Mouse (Mus musculus): ENCODE measurements around the gene Parp16. TPM values are rescaled to one million over a fixed set of nuclear protein-coding genes. Genes with fewer than 3 reads are reported as not detected.
"Not testable (repeated sequence)": the region's sequence is repeated elsewhere in the genome, so short reads cannot be mapped to it uniquely, and the experiment has no call there.

The Parp16 gene
- polyA plus RNA-seq, 1 experiment, result 7.1 TPM

DNA sequence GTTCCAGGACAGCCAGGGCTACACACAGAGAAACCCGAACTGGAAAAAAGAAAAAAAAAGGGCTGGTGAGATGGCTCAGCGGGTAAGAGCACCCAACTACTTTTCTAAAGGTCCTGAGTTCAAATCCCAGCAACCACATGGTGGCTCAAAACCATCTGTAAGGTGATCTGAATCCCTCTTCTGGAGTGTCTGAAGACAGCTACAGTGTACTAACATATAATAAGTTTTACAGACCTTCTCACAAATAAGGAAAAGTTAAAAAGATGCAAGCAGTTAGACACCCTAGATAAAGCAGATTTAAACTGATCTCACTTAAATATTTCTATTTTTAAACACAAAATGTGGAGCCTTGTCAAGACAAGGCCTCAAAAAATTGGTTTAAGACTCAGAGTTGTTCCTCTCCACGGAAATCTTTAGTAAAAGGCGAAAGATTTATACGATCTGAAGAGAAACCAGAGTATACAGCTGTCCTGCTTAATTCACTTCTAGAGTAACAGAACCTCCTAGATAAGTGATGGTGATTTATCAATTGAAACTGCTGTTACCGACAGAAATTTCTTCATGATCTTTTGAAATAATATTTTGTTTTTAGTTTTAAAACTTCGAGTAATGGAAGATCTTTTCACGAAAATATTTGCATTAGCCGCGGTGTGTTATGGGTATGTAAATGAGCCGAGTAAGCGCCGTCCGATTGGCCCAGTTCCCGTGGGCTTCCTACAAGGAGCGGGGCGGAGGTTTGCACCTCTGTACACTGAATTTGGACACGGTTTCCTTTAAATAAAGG lies 6.4 kb downstream of the Parp16 start:
- Histone ChIP-seq H3K4me3 (ENCODE audit: low read depth, low read length) (peak overlapping the region; percentile 29), H3K4me1 (ENCODE audit: control insufficient read depth, insufficient read depth, low read length) (peaks cover 4% of the 10 kb centered on the region), H3K9me3 (replicated peaks; ENCODE audit: control insufficient read depth, insufficient read depth, low read length, poor library complexity, severe bottlenecking) (no peaks in the 10 kb centered on the region), H3K27me3 (ENCODE audit: control insufficient read depth, insufficient read depth, low read length, poor library complexity, severe bottlenecking) (no peaks in the 10 kb centered on the region), H3K36me3 (ENCODE audit: control insufficient read depth, insufficient read depth, low read length, poor library complexity, severe bottlenecking) (no peaks in the 10 kb centered on the region), H3K9ac (ENCODE audit: low read depth, poor library complexity, severe bottlenecking) (peak overlapping the region; percentile 67), H3K27ac (ENCODE audit: insufficient read depth, low read length) (no peak overlapping the region)
- TF ChIP-seq POLR2A (IDR thresholded peaks at IDR 0.05; ENCODE audit: insufficient read depth, low read length), result no peak
- no peak for TF ChIP-seq CTCF (IDR thresholded peaks at IDR 0.05; ENCODE audit: low read depth, low read length)
- TF ChIP-seq EP300 (IDR thresholded peaks at IDR 0.05; ENCODE audit: insufficient read depth, low read depth, low read length), result no peak

DNA sequence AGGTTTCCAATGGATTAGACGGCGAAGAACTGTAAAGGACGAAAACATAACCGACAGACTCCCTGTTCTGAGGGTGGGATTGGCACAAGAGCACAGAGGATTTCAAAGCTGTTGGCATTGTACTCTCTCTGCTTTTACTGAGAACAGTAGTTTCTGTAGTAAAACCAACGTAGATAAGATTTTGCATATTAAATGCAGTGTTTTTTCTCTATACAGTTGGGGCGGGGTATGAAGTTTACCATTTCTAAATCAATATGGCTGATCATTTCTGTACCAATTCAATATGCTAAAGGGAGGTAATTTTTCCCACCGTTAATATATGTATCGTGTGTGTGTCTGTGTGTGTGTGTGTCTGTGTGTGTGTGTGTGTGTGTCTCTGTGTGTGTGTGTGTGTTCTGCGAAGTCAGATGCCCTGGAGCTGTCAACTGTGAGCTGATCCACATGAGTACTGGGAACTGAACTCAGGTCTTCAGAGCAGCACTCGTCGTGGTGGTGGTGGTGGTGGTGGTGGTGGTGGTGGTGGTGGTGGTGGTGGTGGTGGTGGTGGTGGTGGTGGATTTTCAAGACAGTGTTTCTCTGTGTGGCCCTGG lies 7.1 kb downstream of the Parp16 start:
- H3K4me3 ChIP-seq (ENCODE audit: low read depth, low read length), result peak overlapping the region; percentile 29
- H3K9me3 ChIP-seq (replicated peaks; ENCODE audit: control insufficient read depth, insufficient read depth, low read length, poor library complexity, severe bottlenecking), result no peaks in the 10 kb centered on the region
- TF ChIP-seq POLR2A (IDR thresholded peaks at IDR 0.05; ENCODE audit: insufficient read depth, low read length) (no peak), EP300 (IDR thresholded peaks at IDR 0.05; ENCODE audit: insufficient read depth, low read depth, low read length) (no peak), CTCF (IDR thresholded peaks at IDR 0.05; ENCODE audit: low read depth, low read length) (no peak)
- peak overlapping the region; percentile 67 for H3K9ac ChIP-seq (ENCODE audit: low read depth, poor library complexity, severe bottlenecking)
- H3K27me3 ChIP-seq (ENCODE audit: control insufficient read depth, insufficient read depth, low read length, poor library complexity, severe bottlenecking), result no peaks in the 10 kb centered on the region
- no peaks in the 10 kb centered on the region for H3K36me3 ChIP-seq (ENCODE audit: control insufficient read depth, insufficient read depth, low read length, poor library complexity, severe bottlenecking)
- no peak overlapping the region for H3K27ac ChIP-seq (ENCODE audit: insufficient read depth, low read length)
- H3K4me1 ChIP-seq (ENCODE audit: control insufficient read depth, insufficient read depth, low read length), result peaks cover 4% of the 10 kb centered on the region

DNA sequence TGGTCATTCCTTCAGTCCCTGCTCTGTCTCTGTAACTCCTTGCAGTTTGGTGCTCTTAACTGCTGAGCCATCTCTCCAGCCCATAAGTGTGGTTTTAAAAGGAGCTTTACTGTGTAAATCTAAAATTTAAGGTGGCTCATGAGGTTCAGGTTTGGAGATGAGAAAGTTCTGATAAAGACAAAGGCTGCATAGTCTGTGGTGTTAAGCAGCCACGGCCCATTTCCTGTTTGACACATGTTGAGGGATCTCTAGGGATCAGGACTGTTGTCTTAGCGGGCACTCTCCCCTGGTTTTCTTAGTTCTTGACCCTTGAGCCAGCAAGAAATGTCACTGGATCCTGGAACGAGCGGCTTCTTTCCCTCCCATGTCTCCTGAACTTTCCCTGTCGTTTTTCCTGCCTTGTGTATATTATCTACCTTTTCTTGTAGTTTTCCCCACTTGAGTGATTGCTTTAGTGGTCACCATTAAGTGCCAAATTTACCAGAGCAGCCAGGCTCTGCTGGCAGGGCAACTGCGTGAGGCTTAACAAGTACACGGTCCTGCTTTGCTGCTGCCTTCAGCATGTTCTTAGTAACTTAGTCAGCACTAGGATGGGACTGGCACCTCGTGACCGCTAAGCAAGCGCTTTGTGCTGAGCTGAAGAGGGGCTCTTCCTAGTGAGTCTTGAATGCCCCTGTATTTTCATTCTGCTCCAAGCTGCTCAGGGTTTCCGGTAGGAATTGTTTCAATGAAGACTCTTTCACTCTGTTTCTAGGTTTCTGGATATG lies 10.1 kb downstream of the Parp16 start:
- H3K9ac ChIP-seq (ENCODE audit: low read depth, poor library complexity, severe bottlenecking), result no peak overlapping the region
- no peak overlapping the region for H3K27ac ChIP-seq (ENCODE audit: insufficient read depth, low read length)
- no peaks in the 10 kb centered on the region for H3K4me1 ChIP-seq (ENCODE audit: control insufficient read depth, insufficient read depth, low read length)
- no peaks in the 10 kb centered on the region for H3K9me3 ChIP-seq (replicated peaks; ENCODE audit: control insufficient read depth, insufficient read depth, low read length, poor library complexity, severe bottlenecking)
- H3K36me3 ChIP-seq (ENCODE audit: control insufficient read depth, insufficient read depth, low read length, poor library complexity, severe bottlenecking), result no peaks in the 10 kb centered on the region
- no peak overlapping the region for H3K4me3 ChIP-seq (ENCODE audit: low read depth, low read length)
- no peak for TF ChIP-seq CTCF (IDR thresholded peaks at IDR 0.05; ENCODE audit: low read depth, low read length)
- TF ChIP-seq EP300 (IDR thresholded peaks at IDR 0.05; ENCODE audit: insufficient read depth, low read depth, low read length), result no peak
- no peak for TF ChIP-seq POLR2A (IDR thresholded peaks at IDR 0.05; ENCODE audit: insufficient read depth, low read length)
- no peaks in the 10 kb centered on the region for H3K27me3 ChIP-seq (ENCODE audit: control insufficient read depth, insufficient read depth, low read length, poor library complexity, severe bottlenecking)

DNA sequence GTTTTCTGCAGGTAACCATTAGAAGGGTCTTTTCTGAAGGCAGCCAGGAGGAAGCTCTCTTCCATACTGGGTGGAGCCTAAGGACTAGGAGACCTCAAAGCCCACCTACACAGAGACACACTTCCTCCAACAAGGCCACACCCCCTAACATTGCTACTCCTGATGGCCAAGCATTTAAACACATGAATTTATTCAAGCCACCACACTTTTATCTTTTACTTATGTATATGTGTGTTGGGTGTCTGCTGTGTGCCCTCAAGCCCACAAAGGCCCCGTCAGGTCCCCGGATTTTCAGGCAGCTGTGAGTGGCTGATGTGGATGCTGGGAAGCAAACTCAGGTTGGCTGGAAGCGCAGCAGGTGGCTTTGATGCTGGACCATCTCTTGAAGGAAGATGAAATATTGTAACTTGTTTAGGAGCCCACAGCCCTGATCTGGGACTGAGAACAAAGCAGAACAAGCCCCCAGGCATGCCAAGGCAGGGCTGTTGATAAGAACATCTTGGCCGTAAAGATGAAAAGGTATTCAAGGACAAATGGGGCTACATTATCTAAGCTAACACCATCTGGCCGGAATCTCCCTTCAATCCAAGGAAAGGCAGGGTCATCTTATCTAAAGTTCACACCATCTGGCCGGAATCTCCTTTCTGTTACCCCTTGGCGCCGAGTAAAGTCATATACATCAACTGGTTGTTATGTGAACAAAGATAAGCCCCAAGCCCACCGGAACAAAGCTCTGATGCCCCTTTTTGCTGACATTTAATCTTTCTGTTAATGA lies 12.1 kb downstream of the Parp16 start:
- not testable (repeated sequence) for H3K36me3 ChIP-seq (ENCODE audit: control insufficient read depth, insufficient read depth, low read length, poor library complexity, severe bottlenecking); H3K27ac ChIP-seq (ENCODE audit: insufficient read depth, low read length); H3K9ac ChIP-seq (ENCODE audit: low read depth, poor library complexity, severe bottlenecking); H3K4me1 ChIP-seq (ENCODE audit: control insufficient read depth, insufficient read depth, low read length); H3K4me3 ChIP-seq (ENCODE audit: low read depth, low read length); H3K9me3 ChIP-seq (replicated peaks; ENCODE audit: control insufficient read depth, insufficient read depth, low read length, poor library complexity, severe bottlenecking); H3K27me3 ChIP-seq (ENCODE audit: control insufficient read depth, insufficient read depth, low read length, poor library complexity, severe bottlenecking)

DNA sequence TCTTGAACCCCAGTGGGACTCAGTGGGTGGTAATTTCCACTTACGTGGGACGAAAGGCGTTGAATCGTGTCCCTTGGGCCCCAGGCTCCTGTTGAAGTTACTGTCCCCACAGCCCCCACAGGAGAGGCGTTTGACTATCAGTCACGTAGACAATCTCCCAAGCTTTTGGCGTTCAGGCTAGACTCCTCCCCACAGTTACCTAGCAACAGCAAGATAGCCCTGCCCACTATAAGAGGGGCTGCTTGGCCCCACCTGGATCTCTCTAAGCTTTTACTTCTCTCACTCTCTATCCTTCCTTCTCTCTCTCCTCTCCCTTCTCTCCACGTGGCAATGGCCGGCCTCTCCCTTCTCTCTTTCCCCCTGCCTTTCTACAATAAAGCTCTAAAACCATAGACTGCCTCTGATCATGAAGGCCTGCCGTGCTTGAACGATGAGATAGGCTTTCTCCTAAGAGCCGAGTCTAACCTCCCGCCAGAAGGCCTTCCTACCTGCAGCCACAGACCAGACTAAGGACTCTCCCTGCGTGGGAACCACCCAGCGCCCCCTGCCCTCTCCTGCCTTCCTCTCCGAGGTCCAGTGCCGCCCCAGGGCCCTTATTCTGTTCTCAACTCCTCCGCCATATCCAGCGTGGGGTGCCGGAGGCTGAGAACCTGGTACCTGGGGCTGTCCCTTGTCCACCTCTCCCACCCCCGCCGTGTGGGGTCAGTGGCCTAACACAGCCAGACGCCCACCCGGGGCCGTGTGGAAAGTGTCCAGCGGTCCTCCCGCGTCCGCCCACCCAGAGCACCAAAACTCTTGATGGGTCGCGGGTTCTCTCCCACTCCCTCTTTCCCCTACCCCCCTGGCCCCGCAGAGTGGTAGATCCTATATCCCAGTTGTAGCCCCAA lies 13.4 kb downstream of the Parp16 start:
- Histone ChIP-seq H3K9me3 (replicated peaks; ENCODE audit: control insufficient read depth, insufficient read depth, low read length, poor library complexity, severe bottlenecking) (no peaks in the 10 kb centered on the region), H3K4me3 (ENCODE audit: low read depth, low read length) (peak overlapping the region; percentile 59), H3K9ac (ENCODE audit: low read depth, poor library complexity, severe bottlenecking) (peak overlapping the region; percentile 86), H3K4me1 (ENCODE audit: control insufficient read depth, insufficient read depth, low read length) (no peaks in the 10 kb centered on the region), H3K27ac (ENCODE audit: insufficient read depth, low read length) (no peak overlapping the region), H3K27me3 (ENCODE audit: control insufficient read depth, insufficient read depth, low read length, poor library complexity, severe bottlenecking) (no peaks in the 10 kb centered on the region), H3K36me3 (ENCODE audit: control insufficient read depth, insufficient read depth, low read length, poor library complexity, severe bottlenecking) (no peaks in the 10 kb centered on the region)
- TF ChIP-seq CTCF (IDR thresholded peaks at IDR 0.05; ENCODE audit: low read depth, low read length) (no peak), EP300 (IDR thresholded peaks at IDR 0.05; ENCODE audit: insufficient read depth, low read depth, low read length) (no peak), POLR2A (IDR thresholded peaks at IDR 0.05; ENCODE audit: insufficient read depth, low read length) (no peak)
